Mouse (Mus musculus): ENCODE data around the gene Slc25a13. TPM values are rescaled to one million over a fixed set of nuclear protein-coding genes. Genes with fewer than 3 reads are reported as not detected.

Slc25a13 gene
- total RNA-seq, 2 experiments from 2014 or later, result 2.9 to 3.4 TPM

- ATAC-seq (replicated peaks; ENCODE audit: low FRiP score, poor library complexity, severe bottlenecking), result no peak
Measured at GRCm38 (mm10) chr6:6070015-6070414, 147.0 kb downstream of the Slc25a13 start.

GRCm38 (mm10) chr6:6067201-6067600, 149.8 kb downstream of the Slc25a13 start:
- no peak for ATAC-seq (replicated peaks; ENCODE audit: low FRiP score, poor library complexity, severe bottlenecking)

GRCm38 (mm10) chr6:6058548-6058947, 158.4 kb downstream of the Slc25a13 start:
- ATAC-seq (replicated peaks; ENCODE audit: low FRiP score, poor library complexity, severe bottlenecking), result no peak

GRCm38 (mm10) chr6:6053946-6054345, 163.0 kb downstream of the Slc25a13 start:
- no peak for ATAC-seq (replicated peaks; ENCODE audit: low FRiP score, poor library complexity, severe bottlenecking)

- ATAC-seq (replicated peaks; ENCODE audit: low FRiP score, poor library complexity, severe bottlenecking), result no peak
Measured at GRCm38 (mm10) chr6:6052696-6053095, 164.3 kb downstream of the Slc25a13 start.

GRCm38 (mm10) chr6:6046729-6047424, 170.1 kb downstream of the Slc25a13 start:
- ATAC-seq (replicated peaks; ENCODE audit: low FRiP score, poor library complexity, severe bottlenecking), result no peak

GRCm38 (mm10) chr6:6038773-6039550, 178.0 kb downstream of the Slc25a13 start:
- no peak for ATAC-seq (replicated peaks; ENCODE audit: low FRiP score, poor library complexity, severe bottlenecking)

GRCm38 (mm10) chr6:6027664-6028063, 189.3 kb downstream of the Slc25a13 start:
- ATAC-seq (replicated peaks; ENCODE audit: low FRiP score, poor library complexity, severe bottlenecking), result no peak

- ATAC-seq (replicated peaks; ENCODE audit: low FRiP score, poor library complexity, severe bottlenecking), result no peak
Measured at GRCm38 (mm10) chr6:6023976-6024375, 193.0 kb downstream of the Slc25a13 start.

- ATAC-seq (replicated peaks; ENCODE audit: low FRiP score, poor library complexity, severe bottlenecking), result no peak
Measured at GRCm38 (mm10) chr6:6016931-6017330, 200.0 kb downstream of the Slc25a13 start.

- no peak for ATAC-seq (replicated peaks; ENCODE audit: low FRiP score, poor library complexity, severe bottlenecking)
Measured at GRCm38 (mm10) chr6:6015616-6016015, 201.4 kb downstream of the Slc25a13 start.

- ATAC-seq (replicated peaks; ENCODE audit: low FRiP score, poor library complexity, severe bottlenecking), result no peak
Measured at GRCm38 (mm10) chr6:6011364-6011763, 205.6 kb downstream of the Slc25a13 start.

- no peak for ATAC-seq (replicated peaks; ENCODE audit: low FRiP score, poor library complexity, severe bottlenecking)
Measured at GRCm38 (mm10) chr6:6005762-6006431, 211.1 kb downstream of the Slc25a13 start.

GRCm38 (mm10) chr6:6004756-6005485, 212.1 kb downstream of the Slc25a13 start:
- ATAC-seq (replicated peaks; ENCODE audit: low FRiP score, poor library complexity, severe bottlenecking), result no peak

GRCm38 (mm10) chr6:6002061-6002460, 214.9 kb downstream of the Slc25a13 start:
- ATAC-seq (replicated peaks; ENCODE audit: low FRiP score, poor library complexity, severe bottlenecking), result no peak

- no peak for ATAC-seq (replicated peaks; ENCODE audit: low FRiP score, poor library complexity, severe bottlenecking)
Measured at GRCm38 (mm10) chr6:5997535-5997934, 219.4 kb downstream of the Slc25a13 start.

GRCm38 (mm10) chr6:5993056-5993455, 223.9 kb downstream of the Slc25a13 start:
- no peak for ATAC-seq (replicated peaks; ENCODE audit: low FRiP score, poor library complexity, severe bottlenecking)

- no peak for ATAC-seq (replicated peaks; ENCODE audit: low FRiP score, poor library complexity, severe bottlenecking)
Measured at GRCm38 (mm10) chr6:5991817-5992755, 224.9 kb downstream of the Slc25a13 start.

GRCm38 (mm10) chr6:5991243-5991642, 225.7 kb downstream of the Slc25a13 start:
- ATAC-seq (replicated peaks; ENCODE audit: low FRiP score, poor library complexity, severe bottlenecking), result no peak
